Mouse (Mus musculus): Measurements from ENCODE around the gene Zfp595. TPM values are rescaled to one million over a fixed set of nuclear protein-coding genes. Genes with fewer than 3 reads are reported as not detected.
"Not testable (repeated sequence)": the region's sequence is repeated elsewhere in the genome, so short reads cannot be mapped to it uniquely, and the experiment has no call there.

Zfp595 gene
- 2.5 and 2.7 TPM in 2 replicates for polyA plus RNA-seq (2012; rRNA removed)

DNA sequence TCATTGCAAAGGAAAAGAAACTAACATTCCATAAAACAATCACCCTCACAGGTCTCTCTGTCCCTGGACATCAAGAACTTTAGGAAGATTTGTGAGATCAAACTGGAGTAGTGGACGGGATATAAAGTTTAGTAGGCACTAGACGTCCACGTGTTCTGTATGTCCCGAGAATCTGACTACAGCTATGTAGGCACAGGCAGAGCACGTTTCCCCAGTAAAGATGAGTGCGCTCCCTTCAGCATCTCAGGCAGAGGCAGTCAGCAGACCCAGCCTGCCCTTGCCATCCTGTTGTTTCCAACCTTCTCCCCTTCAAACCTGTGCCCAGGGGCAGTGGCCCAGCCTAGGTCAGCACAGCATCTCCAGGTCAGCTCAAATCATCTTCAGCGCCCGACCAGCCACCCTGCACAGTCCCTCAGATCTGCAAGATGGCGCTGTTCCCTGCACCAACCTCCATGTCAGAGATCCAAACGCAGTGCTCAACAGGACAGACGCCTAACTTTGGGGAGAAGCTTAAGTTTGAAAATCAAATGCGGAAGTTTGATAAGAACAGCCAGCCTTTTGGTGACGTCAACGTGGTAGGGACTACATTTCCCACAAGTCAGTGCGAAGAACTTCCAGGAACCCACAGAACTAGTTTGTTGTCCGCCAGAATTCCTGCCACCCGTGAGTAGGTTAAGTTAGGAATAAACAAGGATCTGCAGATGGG lies at the start of gene Zfp595:
TSS of gene Zfp595 (minus strand) at position 552 of the 706 bp plus-strand sequence.
- peak; percentile 81 to 89 for DNase-seq (ENCODE audit: extremely low spot score in 1 of 2, low spot score in 1 of 2)

DNA sequence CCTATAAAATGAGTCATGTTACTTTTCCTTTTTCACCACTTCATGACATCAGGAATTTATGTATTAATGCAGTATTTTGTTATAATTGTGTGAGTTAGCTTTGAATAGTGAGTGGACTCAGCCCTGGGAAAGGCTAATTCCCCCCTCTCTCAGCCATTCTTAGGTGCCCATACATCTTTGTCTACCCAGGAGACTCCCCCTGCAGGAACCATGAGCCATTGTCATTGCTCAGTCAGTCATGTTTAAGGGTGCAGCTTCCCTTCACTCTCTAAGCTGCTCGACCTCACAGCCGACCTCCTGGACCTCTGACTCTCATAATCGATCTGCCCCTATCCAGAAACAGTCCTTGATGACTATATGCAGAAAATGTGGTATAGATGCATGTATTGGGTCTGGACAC lies 43.9 kb upstream of the Zfp595 start:
- DNase-seq (ENCODE audit: extremely low spot score in 1 of 2, low spot score in 1 of 2), result not testable (repeated sequence)

DNA sequence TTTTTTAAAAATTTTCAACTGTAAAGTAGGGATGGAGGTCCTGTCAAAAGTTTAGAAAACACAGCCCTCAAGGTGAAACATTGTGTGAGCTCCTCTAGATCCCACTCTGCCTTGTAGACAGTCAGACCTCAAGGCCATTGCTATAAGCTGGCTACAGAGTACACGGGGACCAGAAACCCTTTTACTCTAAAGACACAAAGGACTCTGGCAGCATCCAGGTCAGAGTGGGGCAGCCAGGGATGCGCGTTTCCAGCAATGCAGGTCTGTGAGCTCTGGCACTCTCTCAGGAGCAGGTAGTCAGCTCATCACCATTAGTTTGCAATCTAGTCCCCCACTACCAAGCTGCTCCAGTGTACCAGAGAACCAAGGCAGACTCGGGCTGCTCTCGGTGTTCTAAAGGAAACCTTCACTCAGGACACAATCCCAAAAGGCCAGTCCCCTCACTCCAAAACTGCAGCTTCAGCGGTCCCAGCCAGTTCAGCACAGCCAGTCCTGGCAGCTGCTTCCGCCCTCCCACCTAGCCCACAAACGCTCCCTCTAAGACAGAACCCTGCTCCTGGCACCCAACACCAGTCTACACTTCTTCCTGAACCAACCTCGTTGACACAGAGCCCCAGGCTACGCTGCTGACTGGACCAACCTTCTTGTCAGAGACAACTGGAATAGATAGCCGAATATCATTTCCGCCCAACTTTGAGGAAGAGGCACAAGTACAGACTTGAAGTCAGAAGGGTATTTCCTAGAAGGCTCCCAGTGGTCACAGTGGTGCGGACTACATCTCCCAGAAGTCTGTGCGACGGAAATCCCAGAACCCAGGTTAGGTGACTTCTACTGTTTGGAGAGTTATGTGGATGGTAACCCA lies 42.9 kb upstream of the Zfp595 start, which contains the start of the genes Gm28041 and Zfp456:
TSS of gene Gm28041 (minus strand) at position 684 of the 862 bp plus-strand sequence.
TSS of gene Zfp456 (minus strand) at position 761 of the 862 bp plus-strand sequence.
- DNase-seq (ENCODE audit: extremely low spot score in 1 of 2, low spot score in 1 of 2), result peak; percentile 13 to 66

DNA sequence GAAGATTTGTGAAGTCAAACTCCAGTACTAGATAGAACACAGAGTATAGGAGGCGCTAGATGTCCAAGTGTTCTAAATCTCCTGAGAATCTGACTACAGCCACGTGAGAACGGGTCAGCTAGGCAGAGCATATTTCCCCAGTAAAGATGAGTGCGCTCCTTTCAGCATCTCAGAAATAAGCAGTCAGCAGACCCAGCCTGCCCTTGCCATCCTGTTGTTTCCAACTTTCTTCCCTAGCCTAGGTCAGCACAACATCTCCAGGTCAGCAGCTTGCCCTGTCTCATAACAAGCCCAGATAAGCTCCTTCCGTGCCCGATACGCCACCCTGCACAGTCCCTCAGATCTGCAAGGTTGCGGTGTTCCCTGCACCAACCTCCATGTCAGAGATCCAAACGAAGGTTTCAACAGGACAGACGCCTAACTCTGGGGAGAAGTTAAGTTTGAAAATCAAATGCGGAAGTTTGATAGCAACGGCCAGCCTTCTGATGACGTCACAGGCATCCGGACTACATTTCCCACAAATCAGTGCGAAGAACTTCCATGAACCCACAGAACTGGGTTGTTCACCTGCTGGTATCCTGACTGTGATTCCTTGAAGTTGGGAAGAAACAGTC lies 27.9 kb upstream of the Zfp595 start, which contains the start of the genes Gm28044 and Zfp953:
TSS of gene Gm28044 (minus strand) at position 406 of the 614 bp plus-strand sequence.
TSS of gene Zfp953 (minus strand) at position 475 of the 614 bp plus-strand sequence.
- DNase-seq (ENCODE audit: extremely low spot score in 1 of 2, low spot score in 1 of 2), result peak; percentile 89 to 95

DNA sequence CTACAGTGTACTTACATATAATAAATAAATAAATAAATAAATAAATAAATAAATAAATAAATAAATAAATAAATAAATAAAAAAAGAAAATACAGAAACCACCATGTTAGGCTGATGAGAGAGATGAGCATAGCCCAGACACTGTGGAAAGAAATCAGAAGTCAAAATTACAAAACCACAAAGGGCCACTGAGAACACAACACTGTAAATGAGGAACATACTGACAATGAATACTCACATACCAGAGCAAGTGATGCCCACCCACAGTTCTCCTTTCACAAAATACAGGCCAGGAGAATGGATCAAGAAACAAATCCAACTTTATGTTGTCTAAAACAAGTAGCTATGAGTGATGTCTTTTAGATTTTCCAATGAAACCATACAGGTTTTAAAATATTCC lies 19.5 kb upstream of the Zfp595 start:
- DNase-seq (ENCODE audit: extremely low spot score in 1 of 2, low spot score in 1 of 2), result no peak

DNA sequence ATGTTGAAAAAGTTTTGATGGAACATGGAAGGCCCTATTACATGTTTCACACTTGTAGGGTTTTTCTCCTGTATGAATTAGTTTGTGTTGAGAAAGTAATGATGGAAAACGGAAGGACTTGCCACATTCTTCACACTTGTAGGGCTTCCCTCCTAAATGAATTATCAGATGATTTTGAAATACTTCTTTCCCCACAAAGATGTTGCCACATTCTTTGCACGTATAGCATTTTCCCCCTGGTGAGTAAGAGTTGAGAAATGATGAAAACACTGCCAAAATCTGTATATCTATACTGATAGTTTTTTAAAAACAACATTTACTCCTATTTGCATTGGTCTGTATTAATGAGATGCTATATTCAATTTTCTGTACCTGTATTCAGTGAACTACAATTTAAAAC lies 11.1 kb upstream of the Zfp595 start:
- DNase-seq (ENCODE audit: extremely low spot score in 1 of 2, low spot score in 1 of 2), result no peak

DNA sequence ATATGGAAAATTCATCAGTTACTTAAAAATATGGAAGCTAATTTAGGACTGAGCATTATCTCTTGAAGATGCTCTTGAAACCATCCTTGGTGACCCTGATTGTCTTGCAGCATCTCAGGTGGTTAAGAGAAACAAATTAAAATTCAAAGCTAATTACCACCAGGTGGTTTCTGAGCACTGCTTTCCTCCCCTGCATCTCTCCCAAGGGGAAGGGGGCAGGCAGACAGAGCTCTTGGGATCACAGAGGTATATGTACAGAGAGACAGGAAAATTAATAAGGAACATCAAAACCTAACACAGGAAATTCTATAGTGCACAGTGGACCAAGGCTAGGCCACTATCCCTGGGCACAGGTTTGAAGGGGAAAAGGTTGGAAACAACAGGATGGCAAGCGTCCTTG lies 507 bp upstream of the Zfp595 start:
- DNase-seq (ENCODE audit: extremely low spot score in 1 of 2, low spot score in 1 of 2), result no peak

DNA sequence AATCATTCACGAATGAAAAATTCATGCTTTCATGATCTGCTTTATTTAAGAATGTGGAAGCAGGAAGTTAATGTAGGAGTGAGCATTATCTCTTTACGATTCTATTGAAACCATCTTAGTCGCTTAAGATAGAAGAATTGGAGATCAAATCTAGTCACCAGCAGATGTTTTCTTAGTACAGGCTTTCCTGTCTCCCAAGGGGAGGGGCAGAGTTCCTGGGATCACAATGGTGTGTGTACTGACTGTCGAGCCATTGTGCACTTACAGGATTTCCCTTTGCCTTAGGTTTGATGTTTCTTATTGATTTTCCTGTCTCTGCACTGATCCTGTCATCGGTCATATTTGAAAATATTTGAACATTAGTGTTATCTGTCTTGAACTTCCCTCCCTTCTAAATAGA lies 25.7 kb downstream of the Zfp595 start:
- peak in 1 of 2 experiments; percentile 10 for DNase-seq (ENCODE audit: extremely low spot score in 1 of 2, low spot score in 1 of 2)

DNA sequence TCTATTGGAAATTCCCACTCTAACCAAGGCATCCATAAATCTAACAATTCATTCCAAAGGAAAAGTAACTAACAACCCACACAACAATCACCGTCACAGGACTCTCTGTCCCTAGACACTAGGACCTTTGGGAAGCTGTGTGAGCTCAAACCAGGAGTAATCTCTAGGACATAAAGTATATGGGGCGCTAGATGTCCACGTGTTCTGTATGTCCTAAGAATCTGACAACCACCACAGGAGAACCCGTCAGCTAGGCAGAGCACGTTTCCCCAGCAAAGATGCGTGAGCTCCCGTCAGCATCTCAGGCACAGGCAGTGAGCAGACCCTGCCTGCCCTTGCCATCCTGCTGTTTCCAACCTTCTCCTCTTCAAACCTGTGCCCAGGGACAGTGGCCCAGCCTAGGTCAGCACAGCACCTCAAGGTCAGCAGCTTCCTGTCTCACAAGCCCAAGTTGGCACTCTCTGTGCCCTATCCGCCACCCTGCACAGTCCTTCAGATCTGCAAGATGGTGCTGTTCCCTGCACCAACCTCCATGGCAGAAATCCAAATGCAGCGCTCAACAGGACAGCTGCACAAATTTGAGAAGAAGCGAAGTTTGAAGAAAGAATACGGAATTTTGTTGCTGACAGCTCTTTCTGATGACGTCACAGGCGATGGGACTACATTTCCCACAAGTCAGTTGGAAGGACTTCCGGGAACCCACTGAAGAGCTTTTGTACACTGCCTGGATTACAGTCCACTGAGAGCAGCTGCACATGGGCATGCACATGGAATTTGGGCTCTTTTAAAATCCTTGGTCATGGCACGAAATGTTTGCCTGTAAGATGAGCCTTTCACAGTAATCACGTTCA lies 26.3 kb downstream of the Zfp595 start, which contains the start of gene Zfp457:
TSS of gene Zfp457 (minus strand) at position 664 of the 851 bp plus-strand sequence.
- peak; percentile 94 to 96 for DNase-seq (ENCODE audit: extremely low spot score in 1 of 2, low spot score in 1 of 2)

DNA sequence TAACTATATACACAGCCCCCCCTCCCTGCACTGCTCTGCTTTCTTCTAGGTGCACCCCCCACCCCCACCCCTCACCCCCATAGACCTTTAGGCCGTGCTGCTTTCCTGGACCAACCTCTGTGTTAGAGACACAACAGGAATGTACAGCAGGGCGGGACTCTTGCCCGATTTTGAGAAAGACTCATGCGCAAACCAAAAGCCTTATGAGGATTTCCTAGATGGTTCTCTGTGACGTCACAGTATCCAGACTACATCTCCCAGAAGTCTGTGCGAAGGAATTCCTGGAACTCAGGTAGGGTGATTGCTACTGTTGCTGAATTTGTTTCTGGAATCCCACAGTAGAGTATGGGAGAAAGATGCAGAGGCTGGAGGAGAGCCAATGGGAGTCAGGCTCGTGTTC lies 54.1 kb downstream of the Zfp595 start, which contains the start of gene Zfp458:
TSS of gene Zfp458 (minus strand) at position 153 of the 400 bp plus-strand sequence.
- peak; percentile 2 to 37 for DNase-seq (ENCODE audit: extremely low spot score in 1 of 2, low spot score in 1 of 2)

DNA sequence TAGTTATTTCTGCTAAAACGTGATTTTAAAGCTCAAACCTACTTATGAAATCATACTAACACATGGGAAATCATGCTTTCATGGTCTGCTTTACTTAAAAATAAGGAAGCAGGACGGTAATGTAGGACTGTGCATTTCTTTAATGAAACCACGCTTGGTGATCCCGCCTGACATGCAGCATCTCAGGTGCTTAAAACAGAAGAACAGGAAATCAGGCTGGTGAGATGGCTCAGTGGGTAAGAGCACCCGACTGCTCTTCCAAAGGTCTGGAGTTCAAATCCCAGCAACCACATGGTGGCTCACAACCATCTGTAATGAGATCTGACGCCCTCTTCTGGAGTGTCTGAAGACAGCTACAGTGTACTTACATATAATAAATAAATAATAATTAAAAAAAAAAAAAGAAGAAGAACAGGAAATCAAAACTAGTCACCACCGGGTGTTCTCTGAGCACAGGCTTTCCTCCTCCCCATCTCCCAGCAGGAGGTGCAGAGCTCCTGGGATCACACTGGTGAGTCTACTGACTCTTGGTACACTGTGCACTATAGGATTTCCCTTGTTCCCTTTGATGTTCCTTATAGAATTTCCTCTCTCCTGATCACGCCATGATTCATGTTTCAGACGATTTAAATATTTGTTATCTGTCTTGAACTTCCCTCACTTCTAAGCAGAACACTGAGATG lies 62.8 kb downstream of the Zfp595 start:
- DNase-seq (ENCODE audit: extremely low spot score in 1 of 2, low spot score in 1 of 2), result not testable (repeated sequence)

DNA sequence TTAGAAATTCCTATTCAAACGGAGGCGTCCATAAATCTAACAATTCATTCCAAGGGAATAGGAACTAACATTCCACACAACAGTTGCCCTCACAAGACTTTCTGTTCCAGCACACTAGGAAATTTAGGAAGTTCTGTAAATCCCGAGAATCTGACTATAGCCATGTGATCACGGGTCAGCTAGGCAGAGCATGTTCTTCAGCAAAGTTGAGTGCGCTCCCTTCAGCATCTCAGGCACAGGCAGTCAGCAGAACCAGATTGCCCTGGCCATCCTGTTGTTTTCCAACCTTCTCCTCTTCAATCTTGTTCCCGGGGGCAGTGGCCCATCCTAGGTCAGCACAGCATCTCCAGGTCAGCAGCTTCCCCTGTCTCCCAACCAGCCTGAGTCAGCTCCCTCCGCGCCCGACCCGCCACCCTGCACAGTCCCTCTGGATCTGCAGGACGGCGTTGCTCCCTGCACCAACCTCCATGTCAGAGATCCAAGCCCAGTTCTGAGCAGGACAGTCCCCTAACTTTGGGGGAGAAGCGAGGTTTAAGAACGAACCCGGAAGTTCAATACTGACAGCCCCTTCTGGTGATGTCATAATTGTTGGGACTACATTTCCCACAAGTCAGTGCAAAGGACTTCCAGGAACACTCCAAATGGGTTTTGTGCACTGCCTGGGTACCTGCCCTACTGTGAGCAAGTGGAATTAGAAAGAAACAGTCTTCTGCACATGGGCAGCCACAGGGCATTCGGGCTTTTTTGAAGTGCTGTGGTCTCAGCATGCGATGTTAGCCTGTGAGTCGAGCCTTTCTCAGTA lies 63.6 kb downstream of the Zfp595 start:
- DNase-seq (ENCODE audit: extremely low spot score in 1 of 2, low spot score in 1 of 2), result peak; percentile 86 to 90

Other genes starting within 250 kb of the Zfp595 start
- gene Zfp708, start 234.6 kb downstream of the Zfp595 start, polyA plus RNA-seq (2012; rRNA removed), result 3.0 and 3.7 TPM in 2 replicates
- gene Gm28557, start 224.0 kb downstream of the Zfp595 start, polyA plus RNA-seq (2012; rRNA removed), result 1.6 and 2.0 TPM in 2 replicates
- 0.21 and 0.24 TPM in 2 replicates for gene Rslcan18, start 216.3 kb downstream of the Zfp595 start, polyA plus RNA-seq (2012; rRNA removed)
- gene Zfp759, start 210.9 kb downstream of the Zfp595 start, polyA plus RNA-seq (2012; rRNA removed), result 3.0 and 3.4 TPM in 2 replicates
- 3.3 and 3.4 TPM in 2 replicates for gene Rsl1, start 159.4 kb downstream of the Zfp595 start, polyA plus RNA-seq (2012; rRNA removed)
- 1.6 TPM in 2 replicates for gene Zfp455, start 138.1 kb downstream of the Zfp595 start, polyA plus RNA-seq (2012; rRNA removed)
- 3.5 and 3.8 TPM in 2 replicates for gene Zfp458, start 54.1 kb downstream of the Zfp595 start, polyA plus RNA-seq (2012; rRNA removed)
- gene Zfp457, start 26.1 kb downstream of the Zfp595 start, polyA plus RNA-seq (2012; rRNA removed), result 3.0 and 3.7 TPM in 2 replicates
- gene Gm28044, start 28.0 kb upstream of the Zfp595 start, polyA plus RNA-seq (2012; rRNA removed), result not detected in 2 replicates
- 0.48 TPM in 2 replicates for gene Zfp953, start 28.0 kb upstream of the Zfp595 start, polyA plus RNA-seq (2012; rRNA removed)
- 0.38 TPM in 1 of 2 replicates, not detected in the other for gene Gm28041, start 43.2 kb upstream of the Zfp595 start, polyA plus RNA-seq (2012; rRNA removed)
- gene Zfp456, start 43.2 kb upstream of the Zfp595 start, polyA plus RNA-seq (2012; rRNA removed), result 0.48 and 0.62 TPM in 2 replicates
- 3.2 and 3.4 TPM in 2 replicates for gene Zfp429, start 67.2 kb upstream of the Zfp595 start, polyA plus RNA-seq (2012; rRNA removed)
- gene Zfp459, start 88.8 kb upstream of the Zfp595 start, polyA plus RNA-seq (2012; rRNA removed), result 2.3 and 2.5 TPM in 2 replicates
- 8.2 and 8.4 TPM in 2 replicates for gene Zfp874a, start 119.1 kb upstream of the Zfp595 start, polyA plus RNA-seq (2012; rRNA removed)
- gene Zfp874b, start 151.7 kb upstream of the Zfp595 start, polyA plus RNA-seq (2012; rRNA removed), result 8.2 and 9.4 TPM in 2 replicates
- gene Zfp58, start 168.0 kb upstream of the Zfp595 start, polyA plus RNA-seq (2012; rRNA removed), result 5.6 and 5.8 TPM in 2 replicates
- 0.06 TPM in 1 of 2 replicates, not detected in the other for gene Gm26965, start 193.6 kb upstream of the Zfp595 start, polyA plus RNA-seq (2012; rRNA removed)
- gene Zfp87, start 193.6 kb upstream of the Zfp595 start, polyA plus RNA-seq (2012; rRNA removed), result 25.7 and 33.8 TPM in 2 replicates
- 4.6 and 5.3 TPM in 2 replicates for gene Zfp748, start 221.3 kb upstream of the Zfp595 start, polyA plus RNA-seq (2012; rRNA removed)